Mouse (Mus musculus) WW6 (cell line): Measurements from ENCODE around the gene Col20a1.
A peak's percentile ranks its signal among the peaks of the same experiment; 100 is the strongest.

Experiments
- DNase-seq: peaks from one replicate; pipeline ENCODE4 v3.0.0-alpha.2; 2013; ENCODE audit warnings: low read depth, low spot score

The Col20a1 gene

GRCm38 (mm10) chr2:180986449-180986848, at the start of gene Col20a1:
TSS of gene Col20a1 (plus strand) at chr2:180986535.
- DNase-seq, result no peak

GRCm38 (mm10) chr2:180940187-180940586, 46.1 kb upstream of the Col20a1 start:
- DNase-seq, result no peak

GRCm38 (mm10) chr2:180941869-180942268, 44.5 kb upstream of the Col20a1 start:
- no peak for DNase-seq

- no peak for DNase-seq
Observed at GRCm38 (mm10) chr2:180949947-180950346, 36.4 kb upstream of the Col20a1 start.

GRCm38 (mm10) chr2:180952731-180953171, 33.6 kb upstream of the Col20a1 start:
- DNase-seq, result no peak

GRCm38 (mm10) chr2:180953638-180954037, 32.7 kb upstream of the Col20a1 start:
- DNase-seq, result no peak

- DNase-seq, result peak; percentile 65
Observed at GRCm38 (mm10) chr2:180954061-180955047, 32.0 kb upstream of the Col20a1 start, which contains the start of gene Nkain4. TSS of gene Nkain4 (minus strand) at chr2:180954699.

GRCm38 (mm10) chr2:180959605-180960004, 26.7 kb upstream of the Col20a1 start:
- DNase-seq, result no peak

- DNase-seq, result no peak
Observed at GRCm38 (mm10) chr2:180960187-180960586, 26.1 kb upstream of the Col20a1 start.

- no peak for DNase-seq
Observed at GRCm38 (mm10) chr2:180962616-180963308, 23.6 kb upstream of the Col20a1 start.

GRCm38 (mm10) chr2:180963956-180964355, 22.4 kb upstream of the Col20a1 start:
- no peak for DNase-seq

- DNase-seq, result no peak
Observed at GRCm38 (mm10) chr2:180966092-180966882, 20.0 kb upstream of the Col20a1 start.

- DNase-seq, result no peak
Observed at GRCm38 (mm10) chr2:180967010-180967763, 19.1 kb upstream of the Col20a1 start, which contains the start of gene Arfgap1. TSS of gene Arfgap1 (plus strand) at chr2:180967225.

- DNase-seq, result no peak
Observed at GRCm38 (mm10) chr2:180981133-180981532, 5.2 kb upstream of the Col20a1 start.

GRCm38 (mm10) chr2:180985635-180986034, 700 bp upstream of the Col20a1 start:
- DNase-seq, result no peak

GRCm38 (mm10) chr2:180987001-180987400, 666 bp downstream of the Col20a1 start:
- DNase-seq, result no peak

GRCm38 (mm10) chr2:180987432-180988030, 1.2 kb downstream of the Col20a1 start:
- no peak for DNase-seq

GRCm38 (mm10) chr2:180988347-180988913, 2.1 kb downstream of the Col20a1 start:
- no peak for DNase-seq

GRCm38 (mm10) chr2:180988948-180989347, 2.6 kb downstream of the Col20a1 start:
- DNase-seq, result no peak

- no peak for DNase-seq
Observed at GRCm38 (mm10) chr2:180990347-180990746, 4.0 kb downstream of the Col20a1 start.
